Mouse (Mus musculus): ENCODE results near the gene Eml4. TPM values are rescaled to one million over a fixed set of nuclear protein-coding genes. Genes with fewer than 3 reads are reported as not detected.

Gene Eml4
- polyA plus RNA-seq, 1 experiment = 5.5 TPM

DNA sequence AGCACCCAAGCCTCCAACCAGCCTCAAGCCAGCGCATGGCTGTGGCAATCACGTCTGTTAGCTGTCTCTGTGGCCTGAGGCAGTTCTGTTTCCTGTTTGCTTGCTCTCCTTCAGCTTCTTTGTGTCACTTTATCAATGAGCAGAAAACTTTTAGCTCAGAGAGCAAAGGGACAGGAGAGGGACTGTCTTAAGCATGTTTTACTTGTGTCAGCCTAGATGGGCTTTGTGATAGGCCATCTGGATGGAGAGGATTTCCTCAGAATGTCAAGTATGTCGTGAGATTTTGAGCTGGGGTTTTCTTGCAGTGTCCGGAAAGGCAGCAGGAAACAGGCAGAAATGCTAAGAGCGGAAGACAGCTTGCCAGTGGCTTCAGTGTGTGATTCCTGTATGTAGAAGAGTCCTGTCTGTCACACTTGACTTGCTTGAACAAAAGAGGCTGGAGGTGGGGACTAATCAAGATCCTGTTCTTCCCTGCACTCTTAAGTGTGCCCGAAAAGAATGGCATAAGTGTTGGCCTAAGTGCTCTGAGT, 46.9 kb downstream of the Eml4 start:
- TF ChIP-seq MAX (IDR thresholded peaks at IDR 0.05) = no peak
- no peak for TF ChIP-seq MYOG (IDR thresholded peaks at IDR 0.05; ENCODE audit: control insufficient read depth, extremely low read depth, insufficient read length)
- no peak for TF ChIP-seq USF1 (IDR thresholded peaks at IDR 0.05; ENCODE audit: low read depth)
- no peak for TF ChIP-seq CEBPB (IDR thresholded peaks at IDR 0.05; ENCODE audit: low read depth)
- no peak for TF ChIP-seq MYOD1 (IDR thresholded peaks at IDR 0.05; ENCODE audit: control insufficient read depth, insufficient read length, low read depth)
- no peak for TF ChIP-seq CTCF (IDR thresholded peaks at IDR 0.05; ENCODE audit: control insufficient read depth, insufficient read depth, insufficient read length)
- TF ChIP-seq FOSL1 (IDR thresholded peaks at IDR 0.05; ENCODE audit: insufficient read depth, low read length, poor library complexity, severe bottlenecking) = no peak
- Histone ChIP-seq H3K79me2 (ENCODE audit: control insufficient read depth, insufficient read depth) (peaks cover 24% of the 10 kb centered on the region), H3ac (ENCODE audit: control insufficient read depth, insufficient read length, low read depth) (no peak overlapping the region), H3K36me3 (ENCODE audit: control insufficient read depth, insufficient read depth) (no peaks in the 10 kb centered on the region), H3K79me3 (ENCODE audit: low read depth) (peaks cover 2% of the 10 kb centered on the region), H3K4me3 (ENCODE audit: insufficient read depth, poor library complexity, severe bottlenecking) (no peak overlapping the region), H3K27me3 (ENCODE audit: control insufficient read depth, insufficient read depth, insufficient read length) (no peaks in the 10 kb centered on the region)

DNA sequence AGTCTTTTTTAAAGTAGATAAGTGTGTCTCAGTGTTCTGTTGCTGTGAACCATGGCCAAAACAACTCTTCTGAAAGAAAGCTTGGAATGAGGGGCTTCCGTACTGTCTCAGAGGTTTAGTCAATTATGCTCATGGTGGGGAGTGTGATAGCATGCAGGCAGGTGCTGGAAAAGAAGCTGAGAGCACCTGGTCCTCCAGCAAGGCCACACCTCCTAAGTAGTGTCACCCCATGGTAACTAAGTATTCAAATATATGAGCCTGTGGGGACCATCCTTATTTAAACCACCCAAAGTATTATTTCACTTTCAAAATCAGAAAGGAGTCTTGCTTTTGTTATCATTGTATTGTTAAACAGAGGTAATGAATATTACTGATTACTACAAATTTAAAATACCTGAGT, 48.0 kb downstream of the Eml4 start:
- TF ChIP-seq CEBPB (IDR thresholded peaks at IDR 0.05; ENCODE audit: low read depth) = no peak
- TF ChIP-seq MAX (IDR thresholded peaks at IDR 0.05) = no peak
- TF ChIP-seq MYOD1 (IDR thresholded peaks at IDR 0.05; ENCODE audit: control insufficient read depth, insufficient read length, low read depth) = no peak
- TF ChIP-seq MYOG (IDR thresholded peaks at IDR 0.05; ENCODE audit: control insufficient read depth, extremely low read depth, insufficient read length) = no peak
- no peak for TF ChIP-seq USF1 (IDR thresholded peaks at IDR 0.05; ENCODE audit: low read depth)
- no peak for TF ChIP-seq FOSL1 (IDR thresholded peaks at IDR 0.05; ENCODE audit: insufficient read depth, low read length, poor library complexity, severe bottlenecking)

DNA sequence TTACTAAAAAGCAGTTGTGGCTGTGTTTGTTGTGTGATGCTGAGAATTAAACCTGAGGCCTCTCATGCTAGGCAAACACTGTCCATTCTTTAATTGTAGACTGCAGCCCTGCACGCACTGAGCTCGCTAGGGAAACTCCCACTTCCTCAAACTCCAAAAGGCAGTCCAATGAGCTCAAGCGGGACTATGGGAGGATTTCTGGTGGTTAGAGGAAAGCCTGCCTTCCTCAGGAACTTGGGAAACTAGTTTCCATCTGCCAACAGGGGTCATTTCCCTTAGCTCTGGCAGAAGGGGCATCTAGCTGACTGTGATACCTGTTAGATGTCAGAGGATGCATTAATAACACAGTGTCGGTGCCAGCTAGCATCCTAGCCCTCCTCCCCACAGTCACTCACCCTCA, 79.9 kb downstream of the Eml4 start:
- H3K79me3 ChIP-seq (ENCODE audit: low read depth) = peaks cover 1% of the 10 kb centered on the region
- peaks cover 3% of the 10 kb centered on the region for H3K36me3 ChIP-seq (ENCODE audit: control insufficient read depth, insufficient read depth)
- TF ChIP-seq MAX (IDR thresholded peaks at IDR 0.05) = no peak
- H3K4me3 ChIP-seq (ENCODE audit: insufficient read depth, poor library complexity, severe bottlenecking) = no peak overlapping the region
- no peak overlapping the region for H3ac ChIP-seq (ENCODE audit: control insufficient read depth, insufficient read length, low read depth)
- H3K79me2 ChIP-seq (ENCODE audit: control insufficient read depth, insufficient read depth) = no peaks in the 10 kb centered on the region
- H3K27me3 ChIP-seq (ENCODE audit: control insufficient read depth, insufficient read depth, insufficient read length) = no peaks in the 10 kb centered on the region

More for the DNA sequence above, 48.0 kb downstream of the Eml4 start:
- Histone ChIP-seq H3K36me3 (ENCODE audit: control insufficient read depth, insufficient read depth) (no peaks in the 10 kb centered on the region), H3K27me3 (ENCODE audit: control insufficient read depth, insufficient read depth, insufficient read length) (no peaks in the 10 kb centered on the region), H3K79me2 (ENCODE audit: control insufficient read depth, insufficient read depth) (peaks cover 22% of the 10 kb centered on the region), H3ac (ENCODE audit: control insufficient read depth, insufficient read length, low read depth) (no peak overlapping the region), H3K4me3 (ENCODE audit: insufficient read depth, poor library complexity, severe bottlenecking) (no peak overlapping the region), H3K79me3 (ENCODE audit: low read depth) (peaks cover 2% of the 10 kb centered on the region)

DNA sequence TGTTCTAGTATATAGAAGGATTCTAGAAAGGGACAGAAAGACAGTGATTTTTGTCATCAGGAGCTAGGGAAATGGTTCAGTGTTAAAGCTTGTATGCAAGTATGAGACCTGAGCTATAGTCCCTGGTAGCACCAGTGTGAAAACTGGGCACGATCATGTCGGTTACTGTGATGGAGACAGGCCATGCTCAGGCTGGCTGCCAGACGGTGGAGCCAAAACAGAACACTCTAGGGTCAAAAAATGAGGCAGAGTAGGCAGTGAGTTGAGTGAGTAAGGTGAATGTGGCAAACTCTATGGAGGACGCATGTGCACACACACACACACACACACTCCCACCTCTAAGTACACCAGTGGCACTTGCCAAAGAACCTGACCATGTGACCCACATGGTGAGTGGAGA, 92.7 kb downstream of the Eml4 start:
- Histone ChIP-seq H3K79me3 (ENCODE audit: low read depth) (no peaks in the 10 kb centered on the region), H3K36me3 (ENCODE audit: control insufficient read depth, insufficient read depth) (peaks cover 12% of the 10 kb centered on the region), H3K79me2 (ENCODE audit: control insufficient read depth, insufficient read depth) (no peaks in the 10 kb centered on the region), H3K4me3 (ENCODE audit: insufficient read depth, poor library complexity, severe bottlenecking) (no peak overlapping the region), H3ac (ENCODE audit: control insufficient read depth, insufficient read length, low read depth) (no peak overlapping the region), H3K27me3 (ENCODE audit: control insufficient read depth, insufficient read depth, insufficient read length) (no peaks in the 10 kb centered on the region)
- TF ChIP-seq MYOG (IDR thresholded peaks at IDR 0.05; ENCODE audit: control insufficient read depth, extremely low read depth, insufficient read length) = no peak
- TF ChIP-seq MYOD1 (IDR thresholded peaks at IDR 0.05; ENCODE audit: control insufficient read depth, insufficient read length, low read depth) = no peak
- no peak for TF ChIP-seq USF1 (IDR thresholded peaks at IDR 0.05; ENCODE audit: low read depth)
- TF ChIP-seq CEBPB (IDR thresholded peaks at IDR 0.05; ENCODE audit: low read depth) = no peak
- TF ChIP-seq CTCF (IDR thresholded peaks at IDR 0.05; ENCODE audit: control insufficient read depth, insufficient read depth, insufficient read length) = no peak
- no peak for TF ChIP-seq FOSL1 (IDR thresholded peaks at IDR 0.05; ENCODE audit: insufficient read depth, low read length, poor library complexity, severe bottlenecking)
- no peak for TF ChIP-seq MAX (IDR thresholded peaks at IDR 0.05)

DNA sequence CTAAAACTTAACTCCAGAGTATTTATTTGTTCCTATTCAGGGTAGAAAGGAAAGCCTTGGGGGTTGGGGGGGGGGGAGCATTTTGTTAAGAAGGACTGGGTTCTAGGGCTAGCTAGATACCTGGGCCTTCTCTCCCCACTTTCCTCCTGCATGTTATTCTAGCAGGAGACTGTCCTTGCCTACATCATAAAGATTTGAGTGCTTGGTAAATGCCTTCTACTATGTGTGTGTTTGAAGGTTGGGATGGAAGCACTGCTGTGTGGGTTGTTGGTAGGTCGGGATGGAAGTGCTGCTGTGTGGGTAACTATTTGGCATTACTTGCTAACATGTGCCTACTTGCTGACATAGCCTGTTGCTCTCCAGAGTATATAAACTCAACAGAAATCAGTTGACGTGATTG, 98.9 kb downstream of the Eml4 start:
- TF ChIP-seq USF1 (IDR thresholded peaks at IDR 0.05; ENCODE audit: low read depth) = no peak
- TF ChIP-seq FOSL1 (IDR thresholded peaks at IDR 0.05; ENCODE audit: insufficient read depth, low read length, poor library complexity, severe bottlenecking) = no peak
- no peak for TF ChIP-seq CEBPB (IDR thresholded peaks at IDR 0.05; ENCODE audit: low read depth)
- no peak for TF ChIP-seq MYOG (IDR thresholded peaks at IDR 0.05; ENCODE audit: control insufficient read depth, extremely low read depth, insufficient read length)
- TF ChIP-seq CTCF (IDR thresholded peaks at IDR 0.05; ENCODE audit: control insufficient read depth, insufficient read depth, insufficient read length) = no peak
- no peak for TF ChIP-seq MYOD1 (IDR thresholded peaks at IDR 0.05; ENCODE audit: control insufficient read depth, insufficient read length, low read depth)
- TF ChIP-seq MAX (IDR thresholded peaks at IDR 0.05) = no peak
- H3K79me3 ChIP-seq (ENCODE audit: low read depth) = no peaks in the 10 kb centered on the region
- no peak overlapping the region for H3ac ChIP-seq (ENCODE audit: control insufficient read depth, insufficient read length, low read depth)
- H3K4me3 ChIP-seq (ENCODE audit: insufficient read depth, poor library complexity, severe bottlenecking) = no peak overlapping the region
- H3K36me3 ChIP-seq (ENCODE audit: control insufficient read depth, insufficient read depth) = peaks cover 27% of the 10 kb centered on the region
- no peaks in the 10 kb centered on the region for H3K27me3 ChIP-seq (ENCODE audit: control insufficient read depth, insufficient read depth, insufficient read length)
- H3K79me2 ChIP-seq (ENCODE audit: control insufficient read depth, insufficient read depth) = no peaks in the 10 kb centered on the region

DNA sequence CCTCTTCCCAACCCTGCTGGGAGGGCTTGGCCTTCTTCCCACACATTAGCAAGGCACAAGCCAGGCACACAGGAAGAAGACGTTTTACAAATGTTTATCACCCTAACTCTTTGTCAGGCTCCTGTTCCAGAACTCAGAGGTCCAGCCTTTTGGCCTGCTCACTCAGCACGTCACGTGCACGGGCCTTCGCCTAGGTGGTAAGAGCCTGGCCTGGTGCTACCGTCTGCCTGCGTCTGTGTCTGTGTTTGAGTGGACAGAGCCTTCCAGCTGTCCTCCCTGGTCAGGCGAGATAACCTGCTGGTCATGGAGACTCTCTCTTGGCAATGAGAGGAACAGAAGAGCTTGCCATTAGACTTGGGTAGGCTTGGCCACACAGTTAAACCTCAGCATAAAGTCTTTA, 100.6 kb downstream of the Eml4 start:
- Histone ChIP-seq H3K4me3 (ENCODE audit: insufficient read depth, poor library complexity, severe bottlenecking) (no peak overlapping the region), H3K79me3 (ENCODE audit: low read depth) (no peaks in the 10 kb centered on the region), H3K36me3 (ENCODE audit: control insufficient read depth, insufficient read depth) (peaks cover 45% of the 10 kb centered on the region), H3K27me3 (ENCODE audit: control insufficient read depth, insufficient read depth, insufficient read length) (no peaks in the 10 kb centered on the region), H3K79me2 (ENCODE audit: control insufficient read depth, insufficient read depth) (no peaks in the 10 kb centered on the region), H3ac (ENCODE audit: control insufficient read depth, insufficient read length, low read depth) (no peak overlapping the region)
- TF ChIP-seq CTCF (IDR thresholded peaks at IDR 0.05; ENCODE audit: control insufficient read depth, insufficient read depth, insufficient read length) (no peak), MAX (IDR thresholded peaks at IDR 0.05) (no peak), MYOG (IDR thresholded peaks at IDR 0.05; ENCODE audit: control insufficient read depth, extremely low read depth, insufficient read length) (no peak), USF1 (IDR thresholded peaks at IDR 0.05; ENCODE audit: low read depth) (no peak), MYOD1 (IDR thresholded peaks at IDR 0.05; ENCODE audit: control insufficient read depth, insufficient read length, low read depth) (no peak), FOSL1 (IDR thresholded peaks at IDR 0.05; ENCODE audit: insufficient read depth, low read length, poor library complexity, severe bottlenecking) (no peak), CEBPB (IDR thresholded peaks at IDR 0.05; ENCODE audit: low read depth) (no peak)

All from C2C12 (cell line).